Mouse (Mus musculus): ENCODE data around the gene Fryl.

DNA sequence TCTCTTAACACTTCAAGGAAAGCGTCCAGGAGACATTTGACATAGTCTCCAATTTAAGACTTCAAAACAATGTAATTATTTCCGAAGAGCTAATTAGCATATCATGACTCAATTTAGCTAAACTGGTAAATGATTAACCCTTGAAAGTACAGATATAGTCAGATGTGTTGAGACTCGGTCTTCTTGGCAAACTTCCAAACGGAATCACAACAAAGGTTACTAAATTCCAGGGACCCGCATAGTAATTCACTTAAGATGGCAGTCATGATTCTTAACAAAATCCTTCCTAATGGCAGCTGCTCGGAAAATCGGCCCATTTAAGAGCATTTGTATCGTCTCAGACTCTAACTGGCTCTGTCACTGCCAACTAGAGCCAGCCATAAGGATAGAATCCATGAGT is 266.7 kb downstream of the Fryl start:
- TF ChIP-seq CTCF (IDR thresholded peaks at IDR 0.05; ENCODE audit: insufficient read depth, low read length), result no peak
- no peak for TF ChIP-seq POLR2A (IDR thresholded peaks at IDR 0.05; ENCODE audit: borderline replicate concordance, extremely low read depth, low read depth, low read length)
